Mouse (Mus musculus) regulatory T cell (primary cell): Measurements from ENCODE around the gene Fhl3.

Source experiments
- in situ Hi-C: fragments of 300-600 bp; cut with MboI, MseI; formaldehyde crosslinking; loops from one replicate; pipeline ENCODE4 v1.15.1; 2025; ENCODE audit warnings: high pct_unique_total_duplicates

The Fhl3 gene

DNA sequence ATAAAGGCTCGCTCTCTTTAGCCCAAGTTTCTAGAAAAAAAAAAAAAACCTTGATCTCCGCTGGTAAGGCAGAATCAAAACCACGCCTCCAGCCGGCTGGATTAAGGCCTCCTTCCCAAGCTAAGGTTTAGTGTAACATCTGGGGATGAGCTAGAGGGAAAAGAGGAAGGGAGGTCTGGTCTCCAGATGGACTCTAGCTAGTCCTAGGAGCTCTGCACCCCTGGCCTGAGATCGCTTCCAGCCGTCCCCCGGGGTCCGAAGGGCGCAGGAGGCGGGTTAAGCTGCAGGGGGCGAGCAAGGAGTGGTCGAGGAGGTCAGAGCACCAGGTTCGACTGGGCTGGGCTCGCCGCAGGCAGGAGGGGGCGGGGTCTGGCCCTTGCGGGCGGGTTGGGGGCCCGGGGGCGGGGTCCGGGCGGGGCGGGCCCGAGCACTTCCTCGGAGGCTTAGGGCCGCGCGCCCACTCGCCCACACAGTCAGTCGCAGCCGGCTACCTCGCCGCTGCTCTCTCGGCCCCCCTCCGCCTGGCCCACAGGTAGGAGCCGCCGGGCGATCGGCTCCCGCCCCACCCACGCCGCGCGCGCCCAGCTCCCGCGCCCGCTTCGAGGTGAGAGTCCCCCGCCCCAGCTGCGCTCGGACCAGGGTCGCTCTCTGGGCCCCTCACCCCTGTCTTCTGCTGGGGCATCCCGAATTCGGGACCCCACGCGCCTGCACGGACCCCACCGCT is at the start of gene Fhl3:
Fhl3 (plus strand) TSS at position 454 of the 724 bp plus-strand sequence.
- in situ Hi-C loops = loop anchor here (5.0 to 25.0 kb wide), 3 partner anchors 237 to 1387 kb away; partner anchors contain the start of genes 9930104L06Rik, Cdca8, Dnali1 and Lsm10

DNA sequence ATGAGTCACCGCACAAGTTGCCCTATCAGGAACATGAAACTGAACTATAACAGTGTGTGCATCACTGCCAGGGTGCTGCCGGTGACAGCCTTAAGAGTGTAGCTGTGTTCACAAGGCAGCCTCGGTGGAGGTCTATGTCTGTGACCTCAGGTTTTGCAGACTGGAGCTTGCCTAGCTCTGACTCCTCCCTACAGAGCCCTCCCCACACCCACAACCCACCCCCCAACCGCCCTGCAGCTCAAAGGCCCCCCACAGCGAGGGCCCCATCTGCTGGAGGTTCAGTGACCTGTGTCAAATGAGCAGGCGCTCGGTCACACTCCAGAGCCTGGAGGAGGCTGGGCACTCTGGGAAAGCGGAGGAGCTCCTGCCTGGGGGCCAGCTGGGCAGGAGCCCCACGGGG is 47.6 kb upstream of the Fhl3 start:
- in situ Hi-C loops = no loop called here

DNA sequence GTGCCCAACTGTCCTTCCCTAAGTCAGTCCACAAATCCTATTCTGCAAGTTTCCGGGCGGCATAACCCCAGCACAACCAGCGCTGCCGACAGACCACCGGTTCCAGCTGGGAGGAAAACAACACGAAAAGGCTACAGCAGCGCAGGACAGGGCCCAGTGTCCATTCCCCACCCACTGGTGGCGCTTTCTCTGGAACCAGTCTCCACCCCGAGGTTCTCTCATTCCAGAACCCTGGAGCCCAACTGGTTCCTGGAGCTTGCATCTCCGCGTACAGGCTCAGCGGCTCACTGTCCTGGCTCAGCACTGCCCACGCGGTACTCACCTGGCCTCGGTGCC is 44.0 kb upstream of the Fhl3 start, which contains the start of gene Pou3f1:
Pou3f1 (plus strand) TSS at position 290 of the 336 bp plus-strand sequence.
- in situ Hi-C loops = no loop called here

DNA sequence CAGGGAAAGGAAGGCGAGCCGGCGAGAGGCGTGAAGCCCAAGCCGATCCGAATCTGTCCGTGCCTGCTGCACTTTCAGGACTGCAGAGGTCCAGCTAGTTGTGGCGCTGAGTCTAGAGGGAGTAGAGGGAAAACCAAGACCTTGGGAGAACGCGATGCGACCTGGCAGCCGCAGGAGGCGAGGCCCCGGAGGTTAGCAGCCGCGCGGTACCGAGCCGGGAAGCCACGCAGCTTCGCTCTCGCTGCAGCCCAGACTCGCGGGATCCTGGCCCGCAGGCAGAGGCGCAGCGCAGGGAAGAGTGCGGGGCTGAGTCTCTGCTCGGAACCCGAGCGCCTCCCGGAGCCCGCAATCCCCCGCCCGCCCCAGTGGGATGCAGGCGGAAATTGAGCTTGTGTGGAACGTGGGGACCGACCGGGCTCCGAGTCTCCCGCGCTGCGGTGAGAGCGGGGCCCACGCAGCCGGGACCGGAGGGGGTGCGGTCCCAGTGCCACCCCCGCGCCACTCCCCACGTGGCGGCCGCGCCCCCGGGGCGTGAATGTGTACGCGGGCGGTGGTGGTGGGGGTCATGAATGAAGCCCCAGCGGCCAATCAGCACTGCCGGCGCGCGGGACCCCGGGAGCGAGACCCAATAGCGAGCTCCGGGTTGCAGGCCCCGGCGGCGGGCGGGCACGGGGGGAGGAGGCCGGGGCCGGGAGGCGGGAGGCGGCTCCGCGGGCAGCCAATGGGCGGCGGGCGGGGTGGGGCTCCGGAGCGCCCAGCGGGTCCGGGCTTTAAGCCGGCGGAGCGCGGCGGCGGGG is 43.4 kb upstream of the Fhl3 start:
- in situ Hi-C loops = no loop called here

DNA sequence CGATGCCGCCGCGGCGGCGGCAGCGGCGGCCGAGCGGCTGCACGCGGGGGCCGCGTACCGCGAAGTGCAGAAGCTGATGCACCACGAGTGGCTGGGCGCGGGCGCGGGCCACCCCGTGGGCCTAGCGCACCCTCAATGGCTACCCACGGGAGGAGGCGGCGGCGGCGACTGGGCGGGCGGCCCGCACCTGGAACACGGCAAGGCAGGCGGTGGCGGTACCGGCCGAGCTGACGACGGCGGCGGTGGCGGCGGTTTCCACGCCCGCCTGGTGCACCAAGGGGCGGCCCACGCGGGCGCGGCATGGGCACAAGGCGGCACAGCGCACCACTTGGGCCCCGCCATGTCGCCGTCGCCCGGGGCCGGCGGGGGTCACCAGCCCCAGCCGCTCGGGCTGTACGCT is 42.7 kb upstream of the Fhl3 start:
- in situ Hi-C loops = no loop called here

DNA sequence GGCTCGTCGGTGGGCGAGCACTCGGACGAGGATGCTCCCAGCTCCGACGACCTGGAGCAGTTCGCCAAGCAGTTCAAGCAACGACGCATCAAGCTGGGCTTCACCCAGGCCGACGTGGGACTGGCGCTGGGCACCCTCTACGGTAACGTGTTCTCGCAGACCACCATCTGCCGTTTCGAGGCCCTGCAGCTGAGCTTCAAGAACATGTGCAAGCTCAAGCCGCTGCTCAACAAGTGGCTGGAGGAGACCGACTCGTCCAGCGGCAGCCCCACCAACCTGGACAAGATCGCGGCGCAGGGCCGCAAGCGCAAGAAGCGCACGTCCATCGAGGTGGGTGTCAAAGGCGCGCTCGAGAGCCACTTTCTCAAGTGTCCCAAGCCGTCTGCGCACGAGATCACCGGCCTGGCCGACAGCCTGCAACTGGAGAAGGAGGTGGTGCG is 42.1 kb upstream of the Fhl3 start:
- in situ Hi-C loops = no loop called here

DNA sequence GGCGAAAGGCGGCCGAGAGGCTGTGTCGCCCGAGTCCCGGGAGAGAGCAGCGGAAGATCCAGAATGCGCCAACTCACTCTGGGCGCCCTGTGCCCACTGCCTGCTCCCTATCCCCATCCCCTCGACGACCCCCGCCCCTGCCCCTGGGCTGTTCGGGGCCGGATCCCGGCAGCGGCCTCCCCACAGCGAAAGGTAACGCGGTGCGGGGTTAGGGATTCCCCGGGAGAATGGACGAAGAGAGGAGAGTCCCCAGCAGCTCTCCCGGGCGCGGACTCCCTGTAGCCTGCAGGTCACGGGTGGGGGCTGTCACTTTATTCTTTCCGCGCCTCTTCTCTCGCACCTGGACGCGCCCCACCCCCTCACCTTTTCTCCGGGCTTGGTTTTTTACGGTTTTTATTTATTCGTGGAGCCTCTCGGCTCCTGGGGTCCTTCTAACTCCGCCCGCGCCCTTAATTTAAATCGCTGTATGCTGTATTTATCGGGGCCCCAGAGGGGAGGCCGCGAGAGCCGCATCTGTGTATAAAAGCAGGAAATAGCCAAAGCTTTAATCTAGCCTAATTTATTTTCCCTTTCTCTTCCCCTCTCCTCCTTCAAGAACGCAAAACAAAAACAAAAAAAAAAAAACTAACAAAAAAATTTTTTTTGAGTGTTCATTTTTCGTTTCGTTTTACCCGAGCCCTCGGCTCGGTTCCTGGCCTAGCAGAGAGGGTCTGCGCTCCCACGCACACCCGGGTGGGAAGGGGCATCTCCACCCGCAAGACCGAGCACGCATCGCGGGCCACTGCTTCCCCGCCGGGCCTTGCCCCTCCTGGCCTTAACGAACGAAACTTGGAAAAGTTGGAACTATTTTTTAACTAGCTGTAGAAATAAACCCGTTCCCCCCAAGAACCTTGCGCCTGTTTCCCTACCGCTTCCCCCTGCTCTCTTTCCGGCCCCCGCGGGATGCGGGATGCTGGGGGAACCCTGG is 41.0 kb upstream of the Fhl3 start:
- in situ Hi-C loops = no loop called here

DNA sequence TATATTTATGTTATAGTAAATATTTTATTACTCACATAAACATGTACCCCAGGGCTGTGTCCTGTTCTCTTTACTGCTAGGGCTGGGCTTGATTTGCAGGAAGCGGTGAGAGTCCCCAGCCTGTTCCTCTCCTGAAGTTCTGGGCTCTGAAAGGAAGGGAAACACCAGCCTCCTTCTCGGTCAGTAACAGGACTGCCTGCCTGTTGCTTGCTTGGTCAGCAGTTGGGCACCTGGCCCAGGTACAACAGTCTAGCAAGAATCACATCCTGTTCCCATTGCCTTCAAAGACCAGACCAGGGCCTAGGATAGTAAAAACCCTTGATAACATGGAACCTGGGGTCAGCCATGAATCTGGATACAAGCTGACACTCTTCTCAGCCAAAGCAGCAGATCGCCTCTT is 39.9 kb upstream of the Fhl3 start:
- in situ Hi-C loops = no loop called here

DNA sequence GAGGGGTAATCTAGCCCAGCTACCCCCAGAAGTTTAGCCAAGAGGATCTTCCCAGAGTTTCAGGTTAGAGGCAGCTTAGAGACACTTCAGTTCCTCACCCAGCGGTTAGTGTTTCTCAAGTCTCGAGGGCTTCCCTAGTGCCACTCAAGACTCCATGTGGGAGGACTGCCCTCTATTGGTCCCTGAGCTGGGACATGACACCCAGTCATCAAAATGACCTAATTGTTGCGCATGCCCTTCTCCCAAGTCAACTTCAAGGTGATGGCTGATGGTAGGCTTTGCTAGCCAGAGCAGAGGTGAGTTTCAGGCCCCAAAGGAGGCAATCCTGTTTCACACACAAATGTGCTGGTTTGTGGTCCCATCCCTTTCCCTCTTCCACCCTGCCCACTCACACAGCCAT is 37.5 kb upstream of the Fhl3 start:
- in situ Hi-C loops = no loop called here

DNA sequence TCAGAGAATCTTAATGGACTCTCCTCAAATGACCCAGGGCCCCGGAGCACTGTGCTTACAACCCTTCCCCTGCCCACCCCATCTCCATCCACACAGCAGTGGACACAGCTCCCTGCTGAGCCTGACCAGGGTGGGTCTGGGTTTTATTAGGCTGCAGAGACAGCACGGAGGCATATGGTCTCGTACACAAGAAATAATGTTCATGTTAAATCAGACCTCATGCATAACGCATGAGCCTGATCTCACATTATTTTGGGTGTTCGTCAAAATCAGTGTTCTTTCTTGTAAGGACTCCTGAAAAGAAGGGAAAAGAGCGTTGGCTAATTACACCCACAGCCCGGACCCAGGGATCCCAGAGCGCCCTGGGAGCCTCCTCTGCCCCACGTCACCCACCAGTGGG is 36.3 kb upstream of the Fhl3 start:
- in situ Hi-C loops = no loop called here

DNA sequence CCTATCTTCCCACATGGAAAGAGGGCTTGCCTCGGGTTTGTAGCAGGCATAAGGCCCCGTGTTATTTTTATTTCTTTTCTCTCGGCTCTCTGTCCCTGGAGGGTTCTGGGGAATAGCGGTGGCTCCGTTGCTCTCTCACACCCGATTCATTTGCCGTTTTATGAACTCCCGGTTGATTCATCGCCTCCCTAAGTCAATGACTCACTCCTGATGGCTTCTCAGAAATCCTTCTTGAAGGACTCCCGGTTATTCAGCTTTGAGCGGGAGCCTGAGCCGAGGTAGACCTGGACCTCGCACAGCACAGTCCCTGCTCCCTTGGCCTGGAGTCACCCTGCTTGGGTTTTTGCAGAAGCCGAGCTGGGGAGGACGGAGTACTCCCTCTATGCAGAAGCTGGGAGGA is 35.9 kb upstream of the Fhl3 start:
- in situ Hi-C loops = no loop called here

DNA sequence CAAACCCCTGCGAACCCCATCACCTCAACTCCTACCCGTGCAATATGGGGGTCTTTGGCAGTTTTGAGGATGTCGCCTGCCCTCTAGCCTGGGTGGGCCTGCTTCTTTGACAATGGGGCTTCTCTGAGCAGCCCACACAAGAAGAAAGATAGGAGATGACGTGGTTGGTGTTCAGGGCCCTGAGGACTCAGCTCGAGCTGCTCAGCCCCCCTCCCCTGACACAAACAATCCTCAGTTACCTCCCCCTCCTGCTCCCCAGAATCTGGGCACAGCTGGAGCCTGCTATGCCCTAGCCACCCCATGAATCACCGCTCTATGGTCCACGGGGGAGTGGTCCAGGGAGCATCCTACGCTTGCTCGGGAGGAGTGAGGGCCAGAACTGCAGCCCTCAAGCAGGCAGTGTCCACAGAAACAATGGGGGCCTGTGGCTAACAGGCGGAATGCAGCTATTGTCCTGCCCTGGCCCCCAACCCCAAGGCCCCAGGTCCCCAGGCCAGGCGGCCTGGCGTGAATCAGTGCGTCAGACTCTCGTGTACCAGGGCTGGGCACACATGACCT is 32.9 kb upstream of the Fhl3 start:
- in situ Hi-C loops = no loop called here

DNA sequence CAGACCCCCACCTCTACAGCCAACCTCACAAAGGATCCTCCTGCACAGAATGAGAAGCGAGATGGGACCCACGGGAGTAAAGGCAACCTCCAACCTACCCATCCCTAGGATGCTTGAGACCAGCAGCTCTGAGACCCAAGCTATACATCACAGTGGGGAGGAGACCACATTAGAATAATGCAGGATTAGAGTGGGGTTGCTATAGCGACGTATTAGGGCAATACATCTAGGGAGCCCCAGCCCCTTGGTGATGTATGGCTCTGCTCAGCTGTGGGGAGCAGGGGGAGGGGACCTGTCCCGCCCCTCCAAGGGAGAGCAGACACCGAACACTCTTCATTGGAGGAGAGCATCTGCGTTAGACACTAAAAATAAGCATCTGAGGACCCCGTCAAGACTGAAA is 32.4 kb upstream of the Fhl3 start:
- in situ Hi-C loops = no loop called here

DNA sequence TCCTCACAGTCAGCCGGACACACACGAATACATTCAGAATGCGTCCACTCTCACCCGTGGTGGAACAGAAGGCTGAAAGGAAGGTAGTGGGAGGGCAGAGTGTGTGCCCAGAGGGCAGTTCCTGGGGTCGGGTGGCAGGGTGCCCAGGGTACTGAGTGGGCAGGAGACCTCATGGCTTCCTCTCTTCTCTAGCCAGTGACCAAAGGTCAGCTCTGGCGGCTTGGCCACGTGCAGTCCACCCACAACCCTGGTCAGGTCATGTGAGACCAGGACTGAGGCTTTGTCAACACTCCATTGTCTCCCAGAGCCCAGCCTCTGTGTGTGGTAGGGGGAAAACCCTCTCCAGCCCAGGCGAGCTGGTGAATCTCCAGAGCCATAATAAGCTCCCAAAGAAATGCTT is 30.3 kb upstream of the Fhl3 start:
- in situ Hi-C loops = loop anchor here (10.0 kb wide), 1 partner anchor 725 kb away; no protein-coding TSS in a partner anchor

DNA sequence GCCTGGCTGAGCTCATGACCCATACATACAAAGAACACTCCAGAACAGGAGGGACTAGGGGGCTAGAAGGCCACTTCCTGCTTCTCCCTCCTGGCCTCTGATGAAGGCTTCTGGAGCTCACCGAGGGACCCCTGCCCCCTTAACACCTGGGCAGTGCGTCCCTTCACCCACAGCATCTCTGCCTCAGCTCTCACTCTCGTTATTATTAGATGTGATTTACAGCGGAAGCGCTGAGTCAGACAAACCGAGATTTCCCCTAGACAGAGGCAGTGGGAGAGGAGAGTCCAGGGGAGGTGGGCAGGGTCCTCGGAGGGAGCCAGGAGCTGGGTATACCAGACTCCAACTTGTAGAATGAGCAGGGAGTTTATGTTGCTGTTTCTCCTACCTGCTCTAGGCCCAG is 28.9 kb upstream of the Fhl3 start:
- in situ Hi-C loops = loop anchor here (10.0 kb wide), 1 partner anchor 727 kb away; no protein-coding TSS in a partner anchor

DNA sequence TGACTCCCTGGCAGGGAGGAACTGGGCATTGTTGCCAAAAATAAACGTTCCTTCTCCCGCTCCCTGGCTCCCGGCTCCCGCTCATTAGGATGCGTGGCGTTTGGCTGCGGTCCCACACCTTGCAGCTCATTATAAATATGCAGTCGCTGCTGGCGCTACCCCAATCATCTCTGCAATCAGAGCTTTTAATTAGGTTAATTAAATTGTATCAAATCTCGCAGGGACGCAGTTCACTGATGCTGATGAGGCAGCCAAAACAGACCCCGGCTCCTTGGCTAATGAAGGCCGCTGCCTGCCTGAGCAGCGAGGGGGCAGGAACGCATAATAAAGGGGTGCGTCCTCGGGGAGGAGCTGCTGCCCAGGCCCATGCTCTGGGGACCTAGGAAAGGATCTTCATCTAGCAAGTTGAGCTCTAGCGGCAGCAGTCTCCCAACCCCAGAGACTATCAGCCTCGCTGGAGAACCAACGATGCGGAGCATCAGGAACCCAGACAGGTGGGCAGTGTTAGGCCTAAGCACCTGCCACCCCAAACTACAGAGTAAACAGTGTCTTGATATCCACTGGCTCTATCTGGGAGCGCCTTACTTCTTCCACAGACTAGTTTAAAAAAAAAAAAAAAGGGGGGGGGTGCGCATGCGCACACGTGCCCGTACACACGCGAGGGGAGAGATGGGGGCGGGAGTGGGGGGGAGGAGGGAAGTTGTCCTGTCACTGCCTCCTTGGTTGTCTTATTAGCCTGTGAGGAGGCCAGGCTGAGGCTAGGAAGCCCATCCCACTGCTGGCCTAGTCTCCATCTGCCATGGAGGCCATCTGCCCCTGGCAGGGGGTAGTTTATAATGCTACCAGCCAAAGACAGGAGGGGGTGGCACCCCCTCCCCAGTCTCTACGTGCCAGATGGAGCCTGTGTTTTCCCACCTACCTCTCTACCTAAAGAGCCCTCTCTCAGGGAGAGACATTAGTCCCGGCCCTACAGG is 27.9 kb upstream of the Fhl3 start:
- in situ Hi-C loops = loop anchor here (10.0 kb wide), 1 partner anchor 728 kb away; no protein-coding TSS in a partner anchor

DNA sequence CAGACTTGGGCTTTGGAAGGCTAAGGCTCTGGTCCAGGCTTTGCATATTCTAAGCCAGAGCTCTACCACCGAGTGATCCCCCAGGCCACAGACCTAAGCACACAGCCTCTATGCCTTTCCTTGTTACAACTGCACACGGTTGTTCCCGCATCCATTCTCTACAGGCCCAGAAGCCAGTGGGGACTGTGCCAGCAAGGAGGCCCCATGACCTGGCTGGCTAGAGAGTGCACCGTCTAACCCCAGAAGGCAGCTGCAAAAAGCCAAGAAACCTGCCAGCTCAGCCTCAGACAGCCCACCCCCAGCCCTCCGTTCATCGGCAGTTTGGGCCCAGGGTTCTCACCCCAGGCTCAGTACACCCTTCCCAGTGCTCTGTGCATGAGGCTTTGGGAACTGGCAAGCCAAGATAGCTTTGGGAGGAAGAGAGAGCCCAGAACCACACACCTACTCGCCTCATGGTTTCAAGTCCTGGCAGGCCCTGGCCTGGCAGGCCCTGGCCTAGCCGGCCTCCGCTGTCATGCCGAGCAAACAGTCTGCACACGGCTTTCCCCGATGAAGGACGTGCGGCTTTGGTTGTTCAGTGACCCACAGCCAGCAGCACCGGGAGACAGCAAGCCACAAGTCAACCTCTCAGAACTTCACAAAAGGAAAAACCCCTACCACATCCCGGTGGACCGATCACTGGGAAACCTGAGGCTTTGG is 26.0 kb upstream of the Fhl3 start:
- in situ Hi-C loops = loop anchor here (5.0 to 10.0 kb wide), 2 partner anchors 447 to 730 kb away; no protein-coding TSS in a partner anchor

DNA sequence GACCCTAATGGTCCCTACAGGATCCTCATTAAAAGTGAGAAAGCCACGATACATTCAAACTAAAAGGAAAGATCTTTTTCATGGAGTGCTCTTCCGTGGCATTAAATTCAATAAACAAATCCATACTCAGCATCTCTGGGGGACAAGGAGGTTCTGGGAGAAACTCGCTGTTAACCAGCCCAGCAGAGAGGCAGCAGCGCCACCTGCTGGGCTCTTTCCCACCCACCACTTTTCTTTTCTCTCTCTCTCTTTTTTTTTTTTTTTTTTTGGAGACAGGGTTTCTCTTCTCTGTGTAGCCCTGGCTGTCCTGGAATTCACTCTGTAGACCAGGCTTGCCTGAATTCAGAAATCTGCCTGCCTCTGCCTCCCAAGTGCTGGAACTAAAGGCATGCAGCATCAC is 25.5 kb upstream of the Fhl3 start:
- in situ Hi-C loops = loop anchor here (5.0 to 10.0 kb wide), 2 partner anchors 448 to 730 kb away; no protein-coding TSS in a partner anchor

DNA sequence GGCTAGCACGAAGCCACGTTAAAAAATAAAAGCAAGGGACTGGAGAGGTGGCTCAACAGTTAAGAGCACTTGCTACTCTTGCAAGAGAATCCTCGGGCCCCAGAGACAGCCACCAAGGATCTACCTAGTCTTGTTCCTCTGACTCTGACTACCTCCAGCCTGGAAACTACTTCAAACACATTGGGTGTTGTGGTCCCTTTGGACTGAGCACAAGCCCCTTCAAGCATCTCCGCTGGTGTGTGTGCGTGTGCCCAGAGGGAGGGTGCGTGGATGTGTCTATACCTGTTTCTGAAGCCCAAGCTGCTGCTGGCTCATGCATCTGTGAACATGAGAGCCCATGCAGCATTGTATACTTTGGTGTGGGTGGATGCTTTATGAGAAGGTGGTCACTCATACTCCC is 24.5 kb upstream of the Fhl3 start:
- in situ Hi-C loops = loop anchor here (5.0 to 10.0 kb wide), 2 partner anchors 449 to 731 kb away; no protein-coding TSS in a partner anchor
